Mouse (Mus musculus): ENCODE results near the gene Tmem63a.
"Not testable (repeated sequence)": the region's sequence is repeated elsewhere in the genome, so short reads cannot be mapped to it uniquely, and the experiment has no call there.

Tmem63a gene

DNA sequence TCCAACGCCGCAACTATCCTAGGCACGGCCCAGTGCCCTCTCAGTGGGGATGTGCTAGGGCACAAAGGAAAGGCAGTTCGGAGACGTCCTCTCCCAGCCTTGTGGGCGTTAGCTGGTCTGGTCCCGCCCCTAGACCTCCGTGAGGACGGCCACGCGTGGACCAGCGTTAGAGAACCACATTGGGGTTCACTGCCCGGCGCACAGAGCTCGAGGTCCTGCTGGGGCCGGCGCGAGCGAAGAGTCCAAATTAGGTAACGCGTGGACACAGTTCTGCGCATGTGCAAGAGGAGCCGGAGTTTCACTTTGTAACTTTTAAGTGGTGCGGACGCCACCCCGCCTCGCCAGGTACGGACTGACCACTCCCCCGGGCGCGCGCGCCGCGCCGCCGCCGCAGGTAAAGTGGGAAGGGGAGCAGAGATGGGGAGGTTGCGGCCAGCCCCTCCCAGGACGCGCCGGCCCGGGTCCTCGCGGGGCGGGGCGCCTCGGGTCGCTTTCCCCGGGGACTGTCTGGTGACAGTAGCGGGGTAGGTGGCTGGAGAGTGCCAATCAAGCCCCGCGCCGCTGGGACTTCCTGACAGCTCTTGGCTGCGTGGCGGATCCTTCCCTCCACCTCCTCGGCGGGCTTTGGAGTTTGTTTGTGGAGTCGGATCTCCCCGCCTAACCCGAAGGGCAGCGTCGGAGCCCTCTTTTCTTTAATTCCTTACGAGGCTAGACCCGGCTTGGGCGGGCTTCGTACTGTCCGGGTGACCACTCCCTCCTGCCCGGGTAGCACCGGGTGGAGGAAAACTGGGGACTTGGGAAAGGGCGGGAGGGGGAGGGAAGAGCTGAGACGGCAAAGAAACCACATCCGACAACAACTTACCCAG is at the start of gene Tmem63a:
Gene Tmem63a (plus strand): TSS at position 179 of the 866 bp plus-strand sequence.
- in situ Hi-C loops (cut with MboI; ENCODE audit: low sequenced_read_pairs) = no loop called here

GRCm38 (mm10) chr1:180892808-180893207 is 49.3 kb upstream of the Tmem63a start, which contains the start of gene Lefty2:
Gene Lefty2 (plus strand): TSS chr1:180893108.
- in situ Hi-C loops (cut with MboI; ENCODE audit: low sequenced_read_pairs) = no loop called here

DNA sequence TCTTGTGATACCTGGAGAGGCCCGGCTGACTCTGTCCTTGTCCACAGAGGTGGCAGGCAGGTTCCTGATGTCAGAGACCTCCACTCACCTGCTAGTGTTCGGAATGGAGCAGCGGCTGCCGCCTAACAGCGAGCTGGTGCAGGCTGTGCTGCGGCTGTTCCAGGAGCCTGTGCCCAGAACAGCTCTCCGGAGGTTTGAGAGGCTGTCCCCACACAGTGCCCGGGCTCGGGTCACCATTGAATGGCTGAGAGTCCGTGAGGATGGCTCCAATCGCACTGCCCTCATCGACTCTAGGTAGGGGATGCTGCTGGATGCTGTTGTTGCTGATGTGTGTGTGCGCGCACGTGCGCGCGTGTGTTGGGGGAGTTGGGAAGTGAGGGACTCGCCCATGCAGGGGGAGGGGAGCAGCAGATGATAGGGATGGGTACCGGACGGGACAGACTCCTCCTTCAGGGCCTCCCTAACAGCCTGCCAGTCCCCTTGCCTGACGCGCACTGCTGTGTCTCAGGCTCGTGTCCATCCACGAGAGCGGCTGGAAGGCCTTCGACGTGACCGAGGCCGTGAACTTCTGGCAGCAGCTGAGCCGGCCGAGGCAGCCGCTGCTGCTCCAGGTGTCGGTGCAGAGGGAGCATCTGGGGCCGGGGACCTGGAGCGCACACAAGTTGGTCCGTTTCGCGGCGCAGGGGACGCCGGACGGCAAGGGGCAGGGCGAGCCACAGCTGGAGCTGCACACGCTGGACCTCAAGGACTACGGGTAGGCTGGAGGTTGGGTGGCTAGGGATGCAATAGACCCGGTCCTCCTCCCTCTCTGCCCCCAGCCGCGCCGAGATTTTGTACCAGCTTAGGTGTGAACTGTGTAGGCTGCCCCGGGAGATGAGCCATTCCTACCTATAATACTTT is 47.8 kb upstream of the Tmem63a start:
- in situ Hi-C loops (cut with MboI; ENCODE audit: low sequenced_read_pairs) = not testable (repeated sequence)

GRCm38 (mm10) chr1:180901107-180901506 is 41.0 kb upstream of the Tmem63a start:
- in situ Hi-C loops (cut with MboI; ENCODE audit: low sequenced_read_pairs) = loop anchor here (5.0 kb wide), 1 partner anchor 71 kb away; no protein-coding TSS in a partner anchor

DNA sequence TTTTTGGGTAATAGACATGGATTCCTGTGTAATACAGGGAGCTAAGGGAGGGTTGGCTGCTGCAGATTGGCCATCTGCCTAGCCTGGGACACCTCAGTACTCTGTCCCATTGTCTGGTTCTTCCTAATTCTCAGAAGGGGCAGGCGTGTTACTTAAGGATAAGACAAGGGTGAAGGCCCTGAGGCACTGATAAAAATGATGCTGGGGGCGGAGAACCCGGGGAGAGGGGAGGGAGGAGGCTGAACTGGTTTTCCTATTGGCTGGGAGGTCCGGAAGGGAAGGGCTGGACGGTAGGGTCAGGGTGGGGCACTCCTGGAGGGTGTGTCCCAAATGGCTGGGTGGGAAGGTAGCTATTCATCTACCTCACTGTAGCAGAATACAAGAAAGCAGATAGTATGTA is 39.2 kb upstream of the Tmem63a start:
- in situ Hi-C loops (cut with MboI; ENCODE audit: low sequenced_read_pairs) = loop anchor here (5.0 kb wide), 1 partner anchor 69 kb away; no protein-coding TSS in a partner anchor

DNA sequence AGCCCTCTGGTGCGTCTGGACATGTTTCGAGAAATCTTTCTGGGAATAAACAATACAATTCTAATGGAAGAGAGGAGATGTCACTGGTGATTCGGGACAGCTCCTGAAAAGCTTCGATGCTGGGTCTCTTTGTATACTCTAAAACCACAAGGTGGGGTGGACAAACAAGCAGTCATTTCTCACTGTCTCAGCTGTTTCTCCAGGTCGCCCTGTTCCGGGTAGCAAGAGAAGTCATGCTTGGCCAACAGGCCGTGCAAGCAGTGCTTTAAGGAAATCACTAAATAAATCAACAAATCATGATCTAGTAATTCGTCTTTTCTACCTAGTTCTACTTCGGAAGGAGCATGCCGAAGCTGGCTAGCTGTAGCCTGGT is 38.5 kb upstream of the Tmem63a start:
- in situ Hi-C loops (cut with MboI; ENCODE audit: low sequenced_read_pairs) = loop anchor here (5.0 kb wide), 1 partner anchor 69 kb away; no protein-coding TSS in a partner anchor

DNA sequence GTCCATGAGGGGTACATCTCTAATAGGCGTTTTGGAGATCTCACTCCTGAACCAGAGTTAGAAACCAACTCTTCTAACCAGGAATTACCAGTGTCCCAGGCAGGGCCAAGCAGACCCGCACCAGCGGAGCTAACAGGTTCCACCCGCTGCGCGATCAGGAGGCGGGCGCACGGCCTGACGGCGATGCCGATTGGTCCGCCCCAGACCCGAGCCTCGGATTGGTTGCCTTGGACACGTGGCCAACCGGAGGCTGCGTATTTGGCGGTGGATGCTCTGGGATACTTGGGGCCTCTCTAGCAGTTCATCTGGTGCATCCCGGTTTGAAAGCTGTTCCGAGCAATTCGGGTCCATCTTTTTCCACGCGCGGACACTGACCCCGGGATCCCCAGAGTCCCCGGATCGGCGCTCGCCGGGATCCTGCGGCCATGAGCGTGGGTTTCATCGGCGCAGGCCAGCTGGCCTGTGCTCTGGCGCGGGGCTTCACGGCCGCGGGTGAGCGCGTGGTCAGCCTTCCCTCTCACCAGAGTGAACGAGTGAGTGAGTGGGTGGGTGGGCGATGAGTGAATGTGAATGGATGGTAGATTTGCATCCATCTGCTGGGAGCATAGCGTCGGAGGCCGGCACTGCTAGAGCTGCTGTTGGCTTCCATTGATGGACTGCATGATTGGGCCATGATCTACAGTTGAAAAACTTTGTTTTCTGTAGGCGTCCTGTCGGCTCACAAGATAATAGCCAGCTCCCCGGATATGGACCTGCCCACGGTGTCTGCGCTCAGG is 37.9 kb upstream of the Tmem63a start, which contains the start of gene Pycr2:
Gene Pycr2 (plus strand): TSS at position 255 of the 776 bp plus-strand sequence.
- in situ Hi-C loops (cut with MboI; ENCODE audit: low sequenced_read_pairs) = loop anchor here (5.0 kb wide), 1 partner anchor 68 kb away; no protein-coding TSS in a partner anchor

GRCm38 (mm10) chr1:180904815-180905080 is 37.4 kb upstream of the Tmem63a start:
- in situ Hi-C loops (cut with MboI; ENCODE audit: low sequenced_read_pairs) = loop anchor here (5.0 kb wide), 1 partner anchor 68 kb away; no protein-coding TSS in a partner anchor

GRCm38 (mm10) chr1:180905307-180905706 is 36.8 kb upstream of the Tmem63a start:
- in situ Hi-C loops (cut with MboI; ENCODE audit: low sequenced_read_pairs) = no loop called here

GRCm38 (mm10) chr1:180905876-180906275 is 36.3 kb upstream of the Tmem63a start:
- in situ Hi-C loops (cut with MboI; ENCODE audit: low sequenced_read_pairs) = no loop called here

- in situ Hi-C loops (cut with MboI; ENCODE audit: low sequenced_read_pairs) = no loop called here
Measured at GRCm38 (mm10) chr1:180906461-180907147, 35.5 kb upstream of the Tmem63a start.

GRCm38 (mm10) chr1:180911138-180911537 is 31.0 kb upstream of the Tmem63a start:
- in situ Hi-C loops (cut with MboI; ENCODE audit: low sequenced_read_pairs) = no loop called here

- in situ Hi-C loops (cut with MboI; ENCODE audit: low sequenced_read_pairs) = no loop called here
Measured at GRCm38 (mm10) chr1:180911653-180912287, 30.4 kb upstream of the Tmem63a start.

DNA sequence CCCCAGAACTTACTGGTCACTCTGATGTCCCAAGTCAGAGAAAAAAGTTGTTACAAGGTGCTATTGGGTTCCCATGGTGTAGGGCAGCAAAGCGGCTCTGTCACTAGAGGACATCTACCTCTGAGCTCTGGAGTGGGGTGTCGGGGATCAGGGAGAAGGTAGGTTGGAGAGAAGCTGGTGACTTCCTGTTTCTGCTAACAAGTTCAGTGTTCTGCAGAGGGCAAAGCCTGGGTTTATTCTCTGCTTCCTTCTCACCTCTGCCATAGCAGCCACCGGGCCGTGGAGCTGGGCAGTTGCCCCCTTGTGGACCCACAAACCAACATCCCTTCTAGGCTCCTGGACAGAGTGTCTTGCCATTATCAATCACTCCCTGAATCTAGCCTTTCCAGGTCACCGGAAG is 29.4 kb upstream of the Tmem63a start:
- in situ Hi-C loops (cut with MboI; ENCODE audit: low sequenced_read_pairs) = no loop called here

DNA sequence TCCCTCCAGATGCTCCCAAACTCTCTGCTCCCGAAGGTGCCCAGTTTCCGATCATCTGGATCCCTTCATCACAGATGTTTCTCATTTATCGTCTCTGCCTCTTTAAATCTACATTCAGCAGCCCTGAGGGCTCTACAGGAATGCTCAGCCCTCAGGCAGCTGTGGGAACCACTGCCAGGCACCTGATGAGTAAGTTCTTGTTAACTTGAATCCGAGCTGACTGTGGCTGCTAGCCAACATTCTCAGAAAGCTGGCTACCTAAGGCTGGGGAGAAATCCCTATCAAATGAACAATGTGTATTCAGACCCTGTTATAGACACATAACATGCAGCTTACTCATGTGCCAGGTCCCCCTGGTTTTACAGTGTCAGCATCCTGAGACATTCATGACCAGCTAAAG is 28.3 kb upstream of the Tmem63a start:
- in situ Hi-C loops (cut with MboI; ENCODE audit: low sequenced_read_pairs) = no loop called here

DNA sequence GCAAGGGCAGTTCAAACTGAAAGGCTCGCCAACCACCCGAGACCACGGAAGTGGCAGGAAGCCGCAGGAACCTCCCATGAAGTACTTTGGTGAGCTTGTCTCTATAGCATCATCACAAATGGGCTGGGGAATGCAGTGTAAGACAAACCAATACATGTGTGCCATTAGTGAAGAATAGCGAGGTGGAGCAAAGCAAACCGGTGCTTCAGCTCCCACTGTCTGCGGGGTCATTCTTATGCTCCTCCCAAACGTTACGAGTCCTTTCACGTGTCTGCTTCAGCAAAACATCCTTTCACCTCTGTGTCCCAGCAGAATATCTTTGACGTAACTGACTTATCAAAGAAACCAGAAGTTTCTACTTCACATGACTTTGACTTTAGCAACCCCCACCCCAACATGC is 25.7 kb upstream of the Tmem63a start:
- in situ Hi-C loops (cut with MboI; ENCODE audit: low sequenced_read_pairs) = no loop called here

DNA sequence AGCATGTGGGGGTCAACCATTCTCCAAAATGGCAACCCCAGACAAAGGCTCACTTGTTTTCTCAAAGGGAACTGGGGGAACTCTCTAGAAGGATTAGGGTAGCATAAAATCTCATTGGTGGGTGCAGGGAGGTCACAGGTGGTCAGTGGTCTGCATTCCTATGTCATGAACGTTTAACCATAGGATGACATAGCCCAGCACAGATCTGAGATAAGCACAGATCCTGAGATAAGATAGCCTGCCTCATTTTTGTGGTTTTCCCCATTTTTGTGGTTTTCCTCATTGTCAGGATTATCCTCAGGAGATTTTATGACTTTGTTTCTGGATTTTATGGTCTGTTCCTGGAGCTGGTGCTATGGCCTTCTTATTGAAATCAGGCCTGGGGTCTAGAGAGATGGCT is 25.1 kb upstream of the Tmem63a start:
- in situ Hi-C loops (cut with MboI; ENCODE audit: low sequenced_read_pairs) = no loop called here

DNA sequence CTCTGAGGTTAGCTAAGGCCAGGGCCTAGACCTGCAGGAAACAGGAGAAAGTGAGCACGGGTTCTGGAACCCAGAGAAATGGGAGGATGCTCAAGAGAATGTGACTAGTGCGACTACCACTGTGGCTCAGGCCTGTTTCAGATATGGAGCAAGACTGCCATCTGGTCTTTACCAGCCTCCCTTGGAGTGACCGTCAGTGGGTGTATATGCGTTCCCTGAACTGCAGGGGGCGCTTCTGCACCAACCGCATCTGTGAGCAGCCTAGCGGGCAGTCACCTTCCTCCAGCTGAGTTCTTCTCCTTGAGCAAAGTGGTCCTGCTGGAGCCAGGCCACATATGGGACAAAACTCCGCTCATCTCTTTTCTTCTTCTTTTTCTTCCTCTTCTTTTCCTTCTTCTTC is 22.5 kb upstream of the Tmem63a start:
- in situ Hi-C loops (cut with MboI; ENCODE audit: low sequenced_read_pairs) = no loop called here

- in situ Hi-C loops (cut with MboI; ENCODE audit: low sequenced_read_pairs) = no loop called here
Measured at GRCm38 (mm10) chr1:180922273-180923048, 19.7 kb upstream of the Tmem63a start.
